Mouse (Mus musculus): ENCODE results near the gene Nradd. TPM values are rescaled to one million over a fixed set of nuclear protein-coding genes. Genes with fewer than 3 reads are reported as not detected.

Gene Nradd
- 3.7 and 4.2 TPM in 2 replicates for polyA plus RNA-seq (2012; rRNA removed; ENCODE audit: low replicate concordance)

DNA sequence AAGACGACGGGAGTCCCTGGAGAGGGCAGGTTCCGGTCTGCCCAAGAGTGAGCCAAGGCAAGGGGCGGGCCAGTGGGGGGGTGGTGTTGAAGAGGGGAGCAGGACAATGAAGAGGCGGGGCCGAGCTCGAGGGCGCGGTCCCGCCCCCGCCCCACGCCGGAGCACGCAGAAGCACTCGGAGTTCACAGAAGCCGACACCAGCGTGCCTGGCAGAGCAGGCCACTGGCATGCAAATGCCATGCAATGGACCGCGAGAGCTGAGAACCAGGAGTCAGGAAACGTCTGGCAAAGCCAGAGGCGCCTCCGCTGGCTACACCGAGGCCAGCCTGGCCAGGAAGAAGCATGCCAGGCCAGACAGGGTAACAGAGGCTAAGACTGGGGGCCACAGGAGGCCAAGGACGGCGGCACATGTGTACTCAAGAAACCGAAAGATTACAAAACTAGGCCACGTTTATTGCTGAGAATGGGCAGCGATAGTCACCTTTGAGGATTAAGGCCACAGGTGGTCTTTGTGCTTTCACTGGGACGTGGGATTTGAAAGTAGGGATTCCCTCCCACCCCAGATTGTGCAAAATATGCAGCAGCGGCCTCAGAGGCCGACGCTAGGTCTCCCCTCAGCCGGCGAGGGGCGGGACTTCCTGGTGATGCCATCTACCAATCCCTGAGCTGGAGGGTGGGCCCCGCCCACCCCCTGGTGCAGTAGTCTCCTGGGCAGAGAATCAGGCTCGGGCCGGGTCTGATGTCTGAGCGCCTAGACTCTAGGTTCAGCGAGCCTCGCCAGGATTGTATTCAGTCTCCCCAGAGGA is at the start of gene Nradd:
Nradd (minus strand) TSS at position 92 of the 806 bp plus-strand sequence.

DNA sequence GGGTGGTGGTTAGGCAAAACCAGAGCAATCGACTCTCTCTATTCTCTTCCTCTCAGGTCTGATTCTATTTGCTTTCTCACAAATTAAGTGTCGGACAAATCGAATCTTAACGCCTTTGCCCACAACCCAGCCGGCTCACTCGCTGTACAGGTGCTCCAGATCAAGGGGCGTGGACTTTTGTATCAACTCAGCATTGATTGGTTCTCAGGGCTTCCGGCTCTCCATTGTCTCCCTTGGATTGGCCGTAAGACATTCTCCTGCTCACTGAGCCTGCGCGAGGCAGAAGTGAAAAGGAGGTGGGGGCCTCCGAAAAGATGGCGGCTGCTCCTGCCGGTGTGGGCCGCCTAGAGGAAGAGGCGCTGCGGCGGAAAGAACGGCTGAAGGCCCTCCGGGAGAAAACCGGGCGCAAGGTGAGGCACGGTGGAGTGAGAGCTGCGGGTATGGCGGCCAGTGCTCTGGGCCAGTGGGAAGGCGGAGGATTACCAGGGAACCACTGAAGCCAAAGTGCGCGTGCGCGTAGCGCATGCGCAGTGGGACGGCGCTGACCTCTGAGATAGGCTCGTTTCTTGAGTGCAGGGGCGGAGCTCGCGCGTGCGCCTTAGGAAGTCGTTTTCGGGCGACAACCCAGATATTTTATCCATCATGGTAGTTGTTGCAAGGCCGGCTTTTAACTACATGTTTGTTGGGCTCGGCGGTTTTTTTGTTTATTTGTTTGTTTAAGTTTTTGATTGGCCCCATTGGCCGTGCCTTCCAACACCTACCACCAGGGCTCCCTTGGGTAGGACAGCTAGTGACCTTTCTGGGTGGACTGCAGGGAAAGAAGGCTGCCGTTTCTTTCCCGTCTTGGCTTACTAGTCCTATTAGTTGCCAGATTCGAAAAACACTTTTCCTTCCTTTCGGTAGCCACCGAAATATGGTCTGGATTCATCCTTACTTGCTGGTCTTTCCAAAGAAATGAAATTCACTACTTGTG is 32.3 kb upstream of the Nradd start, which contains the start of gene Ccdc12:
Ccdc12 (plus strand) TSS at position 255 of the 973 bp plus-strand sequence.

DNA sequence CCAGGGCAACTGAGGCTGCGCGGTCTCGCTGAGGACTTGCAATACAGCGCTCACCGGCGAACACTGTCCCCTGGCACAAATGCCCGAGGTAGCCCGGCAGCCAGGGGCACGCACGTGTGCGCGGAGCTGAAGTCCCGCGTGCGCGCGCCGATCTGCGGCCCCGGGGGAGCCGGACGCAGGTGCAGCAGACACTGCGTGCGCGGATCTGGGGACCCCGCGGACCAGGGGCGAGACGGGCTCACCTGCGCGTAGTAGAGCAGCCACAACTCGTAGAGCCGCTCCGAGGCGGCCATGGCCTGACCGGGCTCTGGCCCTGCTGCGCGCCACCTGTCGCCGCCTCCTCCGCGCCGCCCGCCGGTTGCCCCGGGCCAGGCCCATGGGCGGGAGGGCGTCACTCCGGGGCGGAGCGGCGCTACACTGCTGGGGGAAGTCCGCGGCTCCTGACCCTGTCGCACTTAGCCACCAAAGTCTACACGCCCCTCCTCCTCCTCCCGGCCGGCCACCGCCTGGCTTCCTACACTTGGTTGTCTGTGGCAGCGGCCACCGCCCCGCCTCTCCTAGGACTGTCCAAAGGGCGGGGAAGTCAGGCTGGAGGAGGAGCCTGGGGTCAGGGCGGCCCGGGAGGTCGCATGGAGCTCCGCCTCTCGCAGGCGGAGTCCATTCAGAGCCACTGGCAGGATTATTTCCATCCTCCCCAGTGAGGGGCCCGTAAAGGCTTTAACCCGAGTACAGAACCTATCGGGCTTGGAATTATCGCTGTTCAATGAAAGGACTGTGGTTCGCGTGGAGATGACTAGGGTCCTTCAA is 29.6 kb upstream of the Nradd start, which contains the start of gene Nbeal2:
Nbeal2 (minus strand) TSS at position 507 of the 807 bp plus-strand sequence.

Other genes starting within 250 kb of the Nradd start
- gene Ptpn23, start 216.2 kb downstream of the Nradd start, polyA plus RNA-seq (2012; rRNA removed; ENCODE audit: low replicate concordance) = 39.1 and 41.0 TPM in 2 replicates
- gene Ngp, start 204.7 kb downstream of the Nradd start, polyA plus RNA-seq (2012; rRNA removed; ENCODE audit: low replicate concordance) = not detected in 2 replicates
- gene Klhl18, start 147.8 kb downstream of the Nradd start, polyA plus RNA-seq (2012; rRNA removed; ENCODE audit: low replicate concordance) = 9.8 and 10.6 TPM in 2 replicates
- 0.05 and 0.74 TPM in 2 replicates for gene Kif9, start 147.5 kb downstream of the Nradd start, polyA plus RNA-seq (2012; rRNA removed; ENCODE audit: low replicate concordance)
- 17.3 and 19.2 TPM in 2 replicates for gene Setd2, start 91.9 kb downstream of the Nradd start, polyA plus RNA-seq (2012; rRNA removed; ENCODE audit: low replicate concordance)
- gene Nbeal2, start 29.7 kb upstream of the Nradd start, polyA plus RNA-seq (2012; rRNA removed; ENCODE audit: low replicate concordance) = 17.1 and 41.5 TPM in 2 replicates
- gene Ccdc12, start 32.1 kb upstream of the Nradd start, polyA plus RNA-seq (2012; rRNA removed; ENCODE audit: low replicate concordance) = 54.2 and 81.1 TPM in 2 replicates
- not detected in 2 replicates for gene Myl3, start 117.4 kb upstream of the Nradd start, polyA plus RNA-seq (2012; rRNA removed; ENCODE audit: low replicate concordance)
- 8.9 and 9.3 TPM in 2 replicates for gene Pth1r, start 122.7 kb upstream of the Nradd start, polyA plus RNA-seq (2012; rRNA removed; ENCODE audit: low replicate concordance)
- gene Prss42, start 173.7 kb upstream of the Nradd start, polyA plus RNA-seq (2012; rRNA removed; ENCODE audit: low replicate concordance) = not detected in 2 replicates
- gene Prss44, start 189.5 kb upstream of the Nradd start, polyA plus RNA-seq (2012; rRNA removed; ENCODE audit: low replicate concordance) = not detected in 2 replicates
- not detected in 2 replicates for gene Prss43, start 202.2 kb upstream of the Nradd start, polyA plus RNA-seq (2012; rRNA removed; ENCODE audit: low replicate concordance)
- gene Prss45, start 210.1 kb upstream of the Nradd start, polyA plus RNA-seq (2012; rRNA removed; ENCODE audit: low replicate concordance) = not detected in 2 replicates
- gene Prss46, start 220.1 kb upstream of the Nradd start, polyA plus RNA-seq (2012; rRNA removed; ENCODE audit: low replicate concordance) = not detected in 2 replicates
- gene Prss50, start 233.5 kb upstream of the Nradd start, polyA plus RNA-seq (2012; rRNA removed; ENCODE audit: low replicate concordance) = 0.18 TPM in 1 of 2 replicates, not detected in the other